Mouse (Mus musculus): Measurements from ENCODE around the gene Sntg2.

GRCm38 (mm10) chr12:30313021-30313420 is 60.2 kb downstream of the Sntg2 start:
- no peak for TF ChIP-seq CTCF (IDR thresholded peaks at IDR 0.05; ENCODE audit: borderline replicate concordance, insufficient read depth, low read depth, low read length)
- no peak for TF ChIP-seq POLR2A (IDR thresholded peaks at IDR 0.05; ENCODE audit: borderline replicate concordance, insufficient read depth, low read length)
